Mouse (Mus musculus): ENCODE results near the gene Arpp19.

GRCm38 (mm10) chr9:75001611-75002204, 35.7 kb upstream of the Arpp19 start:
- TF ChIP-seq CTCF (conservative IDR thresholded peaks at IDR 0.05; ENCODE audit: low read length) (no peak), NANOG (IDR thresholded peaks at IDR 0.05; ENCODE audit: borderline replicate concordance, low read length) (no peak)
